Mouse (Mus musculus): ENCODE data around the gene Ryr2. TPM values are rescaled to one million over a fixed set of nuclear protein-coding genes. Genes with fewer than 3 reads are reported as not detected.

The Ryr2 gene
- total and polyA plus RNA-seq, 3 experiments, result 0.60 TPM; not detected in 2

DNA sequence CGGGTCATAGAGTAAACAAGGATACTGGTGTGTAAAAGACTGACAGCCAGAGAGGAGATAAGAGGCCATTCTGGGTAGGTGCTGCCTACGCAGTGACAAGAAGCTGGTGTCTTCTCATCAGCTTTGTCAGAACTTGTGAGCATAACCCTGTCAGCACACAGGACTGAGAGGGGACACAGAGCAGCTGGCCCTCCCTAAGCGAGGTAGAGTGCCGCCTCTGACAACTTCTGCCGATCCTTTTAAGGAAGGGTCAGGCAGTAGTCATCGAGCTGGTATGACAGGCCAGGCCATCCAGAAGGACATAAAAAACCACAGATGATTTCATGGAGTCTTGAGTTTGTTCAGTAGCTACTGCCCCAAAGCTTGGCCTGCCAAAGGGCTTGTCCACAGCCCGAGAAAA, 26.8 kb upstream of the Ryr2 start:
- Histone ChIP-seq H3K27me3 (ENCODE audit: insufficient read depth, low read length) (0 out of 2 replicates have a peak, but pooled peaks cover 10% of the 10 kb centered on the region), H3K36me3 (replicated peaks) (no peaks in the 10 kb centered on the region), H3K4me1 (ENCODE audit: insufficient read depth, low read depth, low read length) (no peaks in the 10 kb centered on the region; the same call in 1 of the 2 replicates), H3K9me3 (replicated peaks) (no peaks in the 10 kb centered on the region), H3K4me3 (ENCODE audit: low read depth, low read length) (no peak overlapping the region)
- TF ChIP-seq GATA2 (IDR thresholded peaks at IDR 0.05; ENCODE audit: borderline replicate concordance, low read depth, low read length), result no peak
- DNase-seq (ENCODE audit: low spot score), result no peak
- ATAC-seq (ENCODE audit: extremely low read depth, insufficient number of reproducible peaks, low FRiP score, poor library complexity, severe bottlenecking), result no peak

- peak; percentile 15 for ATAC-seq (ENCODE audit: extremely low read depth, insufficient number of reproducible peaks, low FRiP score, poor library complexity, severe bottlenecking)
These were observed 25.5 kb upstream of the Ryr2 start for GRCm38 (mm10) chr13:12132160-12132710.

GRCm38 (mm10) chr13:12129121-12129520, 22.4 kb upstream of the Ryr2 start:
- TF ChIP-seq CTCF (IDR thresholded peaks at IDR 0.05; ENCODE audit: low read depth, low read length) (no peak), POLR2AphosphoS5 (IDR thresholded peaks at IDR 0.05; ENCODE audit: insufficient replicate concordance, low read depth, low read length) (no peak), GATA2 (IDR thresholded peaks at IDR 0.05; ENCODE audit: borderline replicate concordance, low read depth, low read length) (no peak), TAL1 (conservative IDR thresholded peaks at IDR 0.05; ENCODE audit: low read depth, low read length) (no peak), GATA1 (IDR thresholded peaks at IDR 0.05; ENCODE audit: borderline replicate concordance, low read length) (no peak)
- no peaks in the 10 kb centered on the region for H3K36me3 ChIP-seq (replicated peaks)
- H3K4me1 ChIP-seq (ENCODE audit: insufficient read depth, low read depth, low read length), result no peaks in the 10 kb centered on the region; the same call in 1 of the 2 replicates
- ATAC-seq (ENCODE audit: extremely low read depth, insufficient number of reproducible peaks, low FRiP score, poor library complexity, severe bottlenecking) (no peak), DNase-seq (ENCODE audit: low spot score) (no peak)
- no peak overlapping the region for H3K4me3 ChIP-seq (ENCODE audit: low read depth, low read length)
- H3K27me3 ChIP-seq (ENCODE audit: insufficient read depth, low read length), result 0 out of 2 replicates have a peak, but pooled peaks cover 7% of the 10 kb centered on the region
- no peaks in the 10 kb centered on the region for H3K9me3 ChIP-seq (replicated peaks)

More at GRCm38 (mm10) chr13:12132160-12132710, 25.5 kb upstream of the Ryr2 start:
- Histone ChIP-seq H3K27me3 (ENCODE audit: insufficient read depth, low read length) (0 out of 2 replicates have a peak, but pooled peaks cover 7% of the 10 kb centered on the region), H3K36me3 (replicated peaks) (no peaks in the 10 kb centered on the region), H3K4me1 (ENCODE audit: insufficient read depth, low read depth, low read length) (no peaks in the 10 kb centered on the region; the same call in 1 of the 2 replicates), H3K9me3 (replicated peaks) (no peaks in the 10 kb centered on the region), H3K4me3 (ENCODE audit: low read depth, low read length) (no peak overlapping the region)
- DNase-seq (ENCODE audit: low spot score), result no peak
- TF ChIP-seq CTCF (IDR thresholded peaks at IDR 0.05; ENCODE audit: low read depth, low read length), result no peak
- no peak for TF ChIP-seq GATA1 (IDR thresholded peaks at IDR 0.05; ENCODE audit: borderline replicate concordance, low read length)
- TF ChIP-seq GATA2 (IDR thresholded peaks at IDR 0.05; ENCODE audit: borderline replicate concordance, low read depth, low read length), result no peak
- TF ChIP-seq POLR2AphosphoS5 (IDR thresholded peaks at IDR 0.05; ENCODE audit: insufficient replicate concordance, low read depth, low read length), result no peak
- no peak for TF ChIP-seq TAL1 (conservative IDR thresholded peaks at IDR 0.05; ENCODE audit: low read depth, low read length)

DNA sequence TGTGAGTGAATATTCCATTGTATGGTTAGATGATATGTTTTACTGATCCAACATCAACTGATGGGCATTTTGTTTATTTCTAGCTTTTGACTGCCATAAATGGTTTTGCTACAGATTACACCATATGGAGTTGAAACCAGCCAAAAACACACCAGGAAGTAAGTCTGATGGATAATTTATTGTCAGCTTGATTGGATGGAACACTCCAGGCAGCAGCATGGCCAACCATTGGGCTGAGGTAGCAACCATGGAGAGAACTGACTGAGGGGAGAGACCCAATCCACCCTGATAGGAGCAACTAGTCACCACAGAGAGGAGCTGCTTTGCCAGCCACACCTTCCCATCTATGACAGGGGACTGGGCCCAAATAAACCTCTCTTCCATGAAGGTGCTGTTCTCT, 19.4 kb upstream of the Ryr2 start:
- ATAC-seq (ENCODE audit: extremely low read depth, insufficient number of reproducible peaks, low FRiP score, poor library complexity, severe bottlenecking), result no peak
- no peak for DNase-seq (ENCODE audit: low spot score)
- H3K9me3 ChIP-seq (replicated peaks), result no peaks in the 10 kb centered on the region
- H3K27me3 ChIP-seq (ENCODE audit: insufficient read depth, low read length), result no peaks in the 10 kb centered on the region; the same call in 1 of the 2 replicates
- H3K4me1 ChIP-seq (ENCODE audit: insufficient read depth, low read depth, low read length), result no peaks in the 10 kb centered on the region; the same call in 1 of the 2 replicates
- no peak overlapping the region for H3K4me3 ChIP-seq (ENCODE audit: low read depth, low read length)
- no peaks in the 10 kb centered on the region for H3K36me3 ChIP-seq (replicated peaks)
- TF ChIP-seq GATA2 (IDR thresholded peaks at IDR 0.05; ENCODE audit: borderline replicate concordance, low read depth, low read length) (no peak), GATA1 (IDR thresholded peaks at IDR 0.05; ENCODE audit: borderline replicate concordance, low read length) (no peak), TAL1 (conservative IDR thresholded peaks at IDR 0.05; ENCODE audit: low read depth, low read length) (no peak), CTCF (IDR thresholded peaks at IDR 0.05; ENCODE audit: low read depth, low read length) (no peak), POLR2AphosphoS5 (IDR thresholded peaks at IDR 0.05; ENCODE audit: insufficient replicate concordance, low read depth, low read length) (no peak)

DNA sequence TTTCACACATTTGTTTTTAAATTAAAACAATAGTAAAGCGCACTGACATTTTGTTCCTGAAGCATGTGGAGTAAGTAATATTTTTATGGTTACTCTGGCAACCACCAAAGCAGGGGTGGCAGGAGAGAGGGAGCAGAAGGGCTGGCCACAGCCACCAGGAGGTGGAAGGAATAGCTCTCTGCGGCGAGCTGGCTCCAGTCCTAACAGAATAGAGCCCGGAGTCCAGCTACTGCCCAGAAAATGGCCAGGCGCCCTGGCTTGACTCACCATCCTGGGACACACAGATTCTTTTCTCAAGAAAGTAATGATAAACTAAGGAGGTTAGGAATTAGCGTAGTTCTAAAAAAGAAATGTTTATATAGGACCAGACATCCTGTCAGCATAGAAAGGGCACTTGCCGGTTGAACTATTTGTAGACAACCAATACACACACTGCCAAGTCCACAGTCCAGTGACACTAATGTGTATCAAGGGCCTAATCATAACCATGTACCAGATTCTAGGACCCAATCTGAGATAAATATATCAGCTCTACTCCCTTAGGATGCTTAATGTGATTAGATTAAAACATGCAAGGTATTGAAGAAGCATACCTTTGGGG, 18.3 kb upstream of the Ryr2 start:
- ATAC-seq (ENCODE audit: extremely low read depth, insufficient number of reproducible peaks, low FRiP score, poor library complexity, severe bottlenecking) (no peak), DNase-seq (ENCODE audit: low spot score) (no peak)
- Histone ChIP-seq H3K9me3 (replicated peaks) (no peaks in the 10 kb centered on the region), H3K27me3 (ENCODE audit: insufficient read depth, low read length) (no peaks in the 10 kb centered on the region; the same call in 1 of the 2 replicates), H3K4me3 (ENCODE audit: low read depth, low read length) (no peak overlapping the region), H3K36me3 (replicated peaks) (no peaks in the 10 kb centered on the region), H3K4me1 (ENCODE audit: insufficient read depth, low read depth, low read length) (no peaks in the 10 kb centered on the region; the same call in 1 of the 2 replicates)
- TF ChIP-seq GATA2 (IDR thresholded peaks at IDR 0.05; ENCODE audit: borderline replicate concordance, low read depth, low read length), result no peak
- TF ChIP-seq POLR2AphosphoS5 (IDR thresholded peaks at IDR 0.05; ENCODE audit: insufficient replicate concordance, low read depth, low read length), result no peak

DNA sequence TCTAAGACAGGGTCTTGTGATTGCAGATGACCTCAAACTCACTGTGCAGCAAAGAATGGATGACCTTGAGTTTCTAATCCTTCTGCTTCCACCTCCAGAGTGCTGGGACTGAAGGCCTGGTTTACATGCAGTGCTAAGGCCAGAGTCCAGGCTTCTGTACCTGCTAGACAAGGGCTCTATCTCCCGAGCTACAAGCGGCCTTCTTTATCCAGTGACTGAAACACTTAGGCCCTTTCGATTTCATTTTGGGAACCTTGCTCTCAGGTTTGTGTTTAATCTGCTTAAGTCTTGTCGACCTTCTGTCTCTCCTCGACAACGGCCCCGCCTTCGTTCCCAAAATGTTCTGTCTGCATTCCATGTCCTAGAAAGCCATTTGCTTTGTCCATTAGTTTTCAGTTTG, 8.8 kb upstream of the Ryr2 start:
- ATAC-seq (ENCODE audit: extremely low read depth, insufficient number of reproducible peaks, low FRiP score, poor library complexity, severe bottlenecking) (no peak), DNase-seq (ENCODE audit: low spot score) (no peak)
- Histone ChIP-seq H3K9me3 (replicated peaks) (no peaks in the 10 kb centered on the region), H3K4me3 (ENCODE audit: low read depth, low read length) (no peak overlapping the region), H3K4me1 (ENCODE audit: insufficient read depth, low read depth, low read length) (no peaks in the 10 kb centered on the region), H3K36me3 (replicated peaks) (no peaks in the 10 kb centered on the region), H3K27me3 (ENCODE audit: insufficient read depth, low read length) (no peaks in the 10 kb centered on the region)
- TF ChIP-seq POLR2AphosphoS5 (IDR thresholded peaks at IDR 0.05; ENCODE audit: insufficient replicate concordance, low read depth, low read length) (no peak), GATA2 (IDR thresholded peaks at IDR 0.05; ENCODE audit: borderline replicate concordance, low read depth, low read length) (no peak), TAL1 (conservative IDR thresholded peaks at IDR 0.05; ENCODE audit: low read depth, low read length) (no peak), CTCF (IDR thresholded peaks at IDR 0.05; ENCODE audit: low read depth, low read length) (no peak), GATA1 (IDR thresholded peaks at IDR 0.05; ENCODE audit: borderline replicate concordance, low read length) (no peak)

Measured in G1E (cell line).